Mouse (Mus musculus): ENCODE results near the gene Capn11.

Capn11 gene

GRCm38 (mm10) chr17:45682843-45683242, 23.7 kb upstream of the Capn11 start:
- DNase-seq (ENCODE audit: low read depth, low spot score): no peak

- peak; percentile 76 for DNase-seq (ENCODE audit: low read depth, low spot score)
Measured at GRCm38 (mm10) chr17:45681588-45681987, 22.5 kb upstream of the Capn11 start.

GRCm38 (mm10) chr17:45680391-45680980, 21.4 kb upstream of the Capn11 start:
- DNase-seq (ENCODE audit: low read depth, low spot score): peak; percentile 52

GRCm38 (mm10) chr17:45678106-45678505, 19.0 kb upstream of the Capn11 start:
- DNase-seq (ENCODE audit: low read depth, low spot score): peak; percentile 63

- no peak for DNase-seq (ENCODE audit: low read depth, low spot score)
Measured at GRCm38 (mm10) chr17:45672598-45672997, 13.5 kb upstream of the Capn11 start.

GRCm38 (mm10) chr17:45671821-45672220, 12.7 kb upstream of the Capn11 start:
- no peak for DNase-seq (ENCODE audit: low read depth, low spot score)

GRCm38 (mm10) chr17:45667986-45668385, 8.9 kb upstream of the Capn11 start:
- DNase-seq (ENCODE audit: low read depth, low spot score): no peak

- no peak for DNase-seq (ENCODE audit: low read depth, low spot score)
Measured at GRCm38 (mm10) chr17:45667481-45667880, 8.4 kb upstream of the Capn11 start.

GRCm38 (mm10) chr17:45666091-45666490, 7.0 kb upstream of the Capn11 start:
- DNase-seq (ENCODE audit: low read depth, low spot score): peak; percentile 82

GRCm38 (mm10) chr17:45664608-45665007, 5.5 kb upstream of the Capn11 start:
- no peak for DNase-seq (ENCODE audit: low read depth, low spot score)

GRCm38 (mm10) chr17:45663106-45663919, 4.2 kb upstream of the Capn11 start:
- peak; percentile 87 for DNase-seq (ENCODE audit: low read depth, low spot score)

- DNase-seq (ENCODE audit: low read depth, low spot score): peak; percentile 88
Measured at GRCm38 (mm10) chr17:45655820-45656219, 3.3 kb downstream of the Capn11 start.

- no peak for DNase-seq (ENCODE audit: low read depth, low spot score)
Measured at GRCm38 (mm10) chr17:45653233-45653632, 5.9 kb downstream of the Capn11 start.

GRCm38 (mm10) chr17:45644185-45644584, 14.9 kb downstream of the Capn11 start:
- DNase-seq (ENCODE audit: low read depth, low spot score): peak; percentile 50

GRCm38 (mm10) chr17:45642701-45643100, 16.4 kb downstream of the Capn11 start:
- peak; percentile 80 for DNase-seq (ENCODE audit: low read depth, low spot score)

- DNase-seq (ENCODE audit: low read depth, low spot score): no peak
Measured at GRCm38 (mm10) chr17:45641981-45642380, 17.1 kb downstream of the Capn11 start.

- DNase-seq (ENCODE audit: low read depth, low spot score): no peak
Measured at GRCm38 (mm10) chr17:45638596-45639295, 20.4 kb downstream of the Capn11 start.

GRCm38 (mm10) chr17:45634033-45634432, 25.1 kb downstream of the Capn11 start:
- DNase-seq (ENCODE audit: low read depth, low spot score): no peak

- DNase-seq (ENCODE audit: low read depth, low spot score): no peak
Measured at GRCm38 (mm10) chr17:45631940-45632339, 27.2 kb downstream of the Capn11 start.

- no peak for DNase-seq (ENCODE audit: low read depth, low spot score)
Measured at GRCm38 (mm10) chr17:45630992-45631391, 28.1 kb downstream of the Capn11 start.

- peak; percentile 92 for DNase-seq (ENCODE audit: low read depth, low spot score)
Measured at GRCm38 (mm10) chr17:45629861-45630694, 29.0 kb downstream of the Capn11 start.

Measured in ES-CJ7 (cell line).